Mouse (Mus musculus): ENCODE results near the gene Gm21973. TPM values are rescaled to one million over a fixed set of nuclear protein-coding genes. Genes with fewer than 3 reads are reported as not detected.
A peak's percentile ranks its signal among the peaks of the same experiment; 100 is the strongest.

Gene Gm21973
- polyA plus RNA-seq, 1 experiment from 2014 or later: not detected

- Histone ChIP-seq H3K9ac (no peak overlapping the region), H3K4me3 (replicated peaks) (no peak overlapping the region), H3K4me1 (no peaks in the 10 kb centered on the region), H3K27ac (replicated peaks) (no peak overlapping the region), H3K4me2 (replicated peaks) (no peak overlapping the region), H3K9me3 (replicated peaks) (no peaks in the 10 kb centered on the region), H3K36me3 (no peaks in the 10 kb centered on the region), H3K27me3 (no peaks in the 10 kb centered on the region)
- no peak for ATAC-seq (ENCODE audit: insufficient number of reproducible peaks, low FRiP score, low TSS enrichment, low read depth)
- 70% methylated on average over 3 of the region's 3 CpGs for WGBS
Measured at GRCm38 (mm10) chr15:10409842-10410241, 84.7 kb downstream of the Gm21973 start.

GRCm38 (mm10) chr15:10410881-10411280 is 85.7 kb downstream of the Gm21973 start:
- ATAC-seq (ENCODE audit: insufficient number of reproducible peaks, low FRiP score, low TSS enrichment, low read depth): no peak
- Histone ChIP-seq H3K4me2 (replicated peaks) (no peak overlapping the region), H3K4me3 (replicated peaks) (no peak overlapping the region), H3K9me3 (replicated peaks) (no peaks in the 10 kb centered on the region), H3K36me3 (no peaks in the 10 kb centered on the region), H3K27me3 (no peaks in the 10 kb centered on the region), H3K9ac (no peak overlapping the region), H3K27ac (replicated peaks) (no peak overlapping the region), H3K4me1 (no peaks in the 10 kb centered on the region)
- WGBS: 79% methylated on average over 2 of the region's 2 CpGs

- Histone ChIP-seq H3K9ac (no peak overlapping the region), H3K4me2 (replicated peaks) (no peak overlapping the region), H3K9me3 (replicated peaks) (no peaks in the 10 kb centered on the region), H3K4me3 (replicated peaks) (no peak overlapping the region), H3K27me3 (no peaks in the 10 kb centered on the region), H3K27ac (replicated peaks) (no peak overlapping the region), H3K4me1 (no peaks in the 10 kb centered on the region), H3K36me3 (no peaks in the 10 kb centered on the region)
- no peak for ATAC-seq (ENCODE audit: insufficient number of reproducible peaks, low FRiP score, low TSS enrichment, low read depth)
- WGBS: 79% methylated on average over 6 of the region's 6 CpGs
Measured at GRCm38 (mm10) chr15:10413656-10414055, 88.5 kb downstream of the Gm21973 start.

- peak; percentile 34; the same call in 1 of the 2 replicates for ATAC-seq (ENCODE audit: insufficient number of reproducible peaks, low FRiP score, low TSS enrichment, low read depth)
- Histone ChIP-seq H3K9me3 (replicated peaks) (no peaks in the 10 kb centered on the region), H3K27me3 (no peaks in the 10 kb centered on the region), H3K4me3 (replicated peaks) (no peak overlapping the region), H3K27ac (replicated peaks) (no peak overlapping the region), H3K4me2 (replicated peaks) (no peak overlapping the region), H3K4me1 (no peaks in the 10 kb centered on the region), H3K9ac (no peak overlapping the region), H3K36me3 (no peaks in the 10 kb centered on the region)
- WGBS: 29% methylated on average over 7 of the region's 7 CpGs
Measured at GRCm38 (mm10) chr15:10421138-10421784, 96.1 kb downstream of the Gm21973 start.

GRCm38 (mm10) chr15:10421785-10422144 is 96.6 kb downstream of the Gm21973 start:
- Histone ChIP-seq H3K4me2 (replicated peaks) (no peak overlapping the region), H3K4me3 (replicated peaks) (no peak overlapping the region), H3K27ac (replicated peaks) (no peak overlapping the region), H3K36me3 (no peaks in the 10 kb centered on the region), H3K4me1 (no peaks in the 10 kb centered on the region), H3K27me3 (no peaks in the 10 kb centered on the region), H3K9me3 (replicated peaks) (no peaks in the 10 kb centered on the region), H3K9ac (no peak overlapping the region)
- WGBS: 50% methylated on average over 1 of the region's 1 CpGs
- ATAC-seq (ENCODE audit: insufficient number of reproducible peaks, low FRiP score, low TSS enrichment, low read depth): no peak

Other genes starting within 250 kb of the Gm21973 start
- 1.3 and 1.5 TPM in 2 replicates for gene Prlr, start 148.1 kb upstream of the Gm21973 start, polyA plus RNA-seq (2015; fragmentation: Nextera tagmentation; extraction: Ambion mirVana)
- not detected in 2 replicates for gene Agxt2, start 33.2 kb downstream of the Gm21973 start, polyA plus RNA-seq (2015; fragmentation: Nextera tagmentation; extraction: Ambion mirVana)
- 12.4 and 14.4 TPM in 2 replicates for gene Dnajc21, start 145.1 kb downstream of the Gm21973 start, polyA plus RNA-seq (2015; fragmentation: Nextera tagmentation; extraction: Ambion mirVana)
- gene Brix1, start 160.6 kb downstream of the Gm21973 start, polyA plus RNA-seq (2015; fragmentation: Nextera tagmentation; extraction: Ambion mirVana): 86.0 and 86.5 TPM in 2 replicates
- 28.0 and 32.9 TPM in 2 replicates for gene Rad1, start 160.6 kb downstream of the Gm21973 start, polyA plus RNA-seq (2015; fragmentation: Nextera tagmentation; extraction: Ambion mirVana)
- not detected in 2 replicates for gene Ttc23l, start 233.3 kb downstream of the Gm21973 start, polyA plus RNA-seq (2015; fragmentation: Nextera tagmentation; extraction: Ambion mirVana)